Mouse (Mus musculus) heart, adult 2 months (tissue): ENCODE measurements around the gene Mettl15.

Experiments
- CTCF ChIP-seq: fragments of 200-600 bp; IDR thresholded peaks from 2 replicates; pipeline ENCODE4 v1.8.1; 2022; ENCODE audit warnings: antibody characterized with exemption, mild to moderate bottlenecking, moderate library complexity
- EP300 ChIP-seq: fragments of 200-500 bp; IDR thresholded peaks from 2 replicates; pipeline ENCODE4 v1.6.1; 2011; ENCODE audit warnings: low read depth, low read length, control low read depth; ENCODE audit not compliant: insufficient read depth

DNA sequence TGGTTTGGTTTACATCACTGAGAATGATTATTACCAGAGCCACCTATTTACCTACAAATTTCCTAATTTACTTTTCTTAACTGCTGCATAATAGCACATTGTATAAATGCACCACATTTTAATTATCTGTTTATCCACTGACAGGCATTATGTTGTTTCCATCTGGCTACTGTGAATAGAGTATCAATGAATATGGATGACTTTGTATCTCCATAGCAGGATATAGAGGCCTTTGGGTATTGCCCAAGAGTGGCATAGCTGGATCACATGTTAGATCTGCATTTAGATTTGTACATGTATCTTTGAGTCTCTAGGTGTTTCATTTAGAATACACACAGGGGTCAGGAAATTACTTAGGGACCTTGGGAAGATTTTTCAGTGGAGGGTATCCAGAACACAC lies 133.3 kb downstream of the Mettl15 start:
- TF ChIP-seq CTCF = no peak
- TF ChIP-seq EP300 = no peak
